Mouse (Mus musculus) midbrain, embryonic 14.5 days (tissue): ENCODE data around the gene Akap13. TPM values are rescaled to one million over a fixed set of nuclear protein-coding genes. Genes with fewer than 3 reads are reported as not detected.
A peak's percentile ranks its signal among the peaks of the same experiment; 100 is the strongest.

Experiments
- ATAC-seq: fragments of 200-750 bp; cut with Nextera tagmentation; 2 replicates; pipeline ENCODE4 v1.8.0; 2017; ENCODE audit warnings: moderate number of reproducible peaks, moderate library complexity; ENCODE audit not compliant: low FRiP score, low TSS enrichment
- DNase-seq: peaks from one replicate; pipeline ENCODE4 v3.0.0-alpha.2; 2015
- H3K27ac ChIP-seq: fragments of 300-500 bp; sonication (generic); replicated peaks from 2 replicates; pipeline ENCODE4 v1.5.1; 2014; ENCODE audit warnings: mild to moderate bottlenecking, low read depth, low read length, moderate library complexity
- H3K27me3 ChIP-seq: fragments of 300-500 bp; sonication (generic); 2 replicates; pipeline ENCODE4 v1.6.1; 2014; ENCODE audit warnings: low read length, control low read depth, mixed read lengths; ENCODE audit not compliant: control insufficient read depth, insufficient read depth
- H3K36me3 ChIP-seq: fragments of 300-500 bp; sonication (generic); 2 replicates; pipeline ENCODE4 v1.6.1; 2014; ENCODE audit warnings: low read length, control low read depth; ENCODE audit not compliant: control insufficient read depth, insufficient read depth
- H3K4me1 ChIP-seq: fragments of 300-500 bp; sonication (generic); 2 replicates; pipeline ENCODE4 v1.6.1; 2014; ENCODE audit warnings: mild to moderate bottlenecking, antibody characterized with exemption, low read length, control low read depth; ENCODE audit not compliant: control insufficient read depth, insufficient read depth
- H3K4me2 ChIP-seq: fragments of 300-500 bp; sonication (generic); 2 replicates; pipeline ENCODE4 v1.6.1; 2014; ENCODE audit warnings: mild to moderate bottlenecking, low read length, moderate library complexity
- H3K4me3 ChIP-seq: fragments of 300-500 bp; sonication (generic); replicated peaks from 2 replicates; pipeline ENCODE4 v1.5.1; 2014; ENCODE audit warnings: low read depth, low read length
- H3K9ac ChIP-seq: fragments of 300-500 bp; sonication (generic); replicated peaks from 2 replicates; pipeline ENCODE4 v1.6.1; 2014; ENCODE audit warnings: mild to moderate bottlenecking, low read length, moderate library complexity
- H3K9me3 ChIP-seq: fragments of 300-500 bp; sonication (generic); 2 replicates; pipeline ENCODE4 v1.6.1; 2016; ENCODE audit warnings: low read length, control low read depth, mixed read lengths; ENCODE audit not compliant: control insufficient read depth
- WGBS: fragments of 180-500 bp; shearing (Covaris S2); extraction: QIAGEN DNeasy Blood & Tissue Kit; methylation state at CpG from one replicate; pipeline ENCODE4 v1.1.7; 2014; 5-methylcytosine and 5-hydroxymethylcytosine counted together
- polyA plus RNA-seq: library from polyadenylated mRNA; unstranded; fragments of >200 nt; fragmentation: Nextera tagmentation; extraction: Ambion mirVana; gene quantifications from 2 replicates; pipeline ENCODE4 v1.2.1, GENCODE M21; 2014

The Akap13 gene
- polyA plus RNA-seq, 1 experiment from 2014 or later: 18.9 TPM

GRCm38 (mm10) chr7:75750581-75750980 lies 295.2 kb downstream of the Akap13 start:
- DNase-seq: no peak
- no peaks in the 10 kb centered on the region for H3K9me3 ChIP-seq
- H3K4me2 ChIP-seq: no peak overlapping the region
- H3K4me1 ChIP-seq: peaks cover 8% of the 10 kb centered on the region; the same call in 1 of the 2 replicates
- H3K9ac ChIP-seq: no peak overlapping the region
- no peak overlapping the region for H3K4me3 ChIP-seq
- WGBS: 88% methylated on average over 9 of the region's 9 CpGs
- H3K36me3 ChIP-seq: peaks cover 31% of the 10 kb centered on the region
- ATAC-seq: no peak
- H3K27ac ChIP-seq: no peak overlapping the region
- no peaks in the 10 kb centered on the region for H3K27me3 ChIP-seq

GRCm38 (mm10) chr7:75751161-75751803 lies 295.9 kb downstream of the Akap13 start:
- Histone ChIP-seq H3K4me1 (peaks cover 8% of the 10 kb centered on the region; the same call in 1 of the 2 replicates), H3K27me3 (no peaks in the 10 kb centered on the region), H3K9ac (no peak overlapping the region), H3K36me3 (peaks cover 31% of the 10 kb centered on the region), H3K9me3 (no peaks in the 10 kb centered on the region), H3K4me3 (no peak overlapping the region), H3K4me2 (no peak overlapping the region), H3K27ac (no peak overlapping the region)
- DNase-seq (no peak), ATAC-seq (no peak)
- 91% methylated on average over 14 of the region's 14 CpGs for WGBS

- DNase-seq (no peak), ATAC-seq (no peak)
- 64% methylated on average over 22 of the region's 22 CpGs for WGBS
- Histone ChIP-seq H3K9ac (no peak overlapping the region), H3K9me3 (no peaks in the 10 kb centered on the region), H3K4me2 (no peak overlapping the region), H3K27ac (no peak overlapping the region), H3K36me3 (peaks cover 29% of the 10 kb centered on the region), H3K27me3 (no peaks in the 10 kb centered on the region), H3K4me1 (peaks cover 8% of the 10 kb centered on the region; the same call in 1 of the 2 replicates), H3K4me3 (no peak overlapping the region)
Observed at GRCm38 (mm10) chr7:75752442-75753191, 297.3 kb downstream of the Akap13 start.

DNA sequence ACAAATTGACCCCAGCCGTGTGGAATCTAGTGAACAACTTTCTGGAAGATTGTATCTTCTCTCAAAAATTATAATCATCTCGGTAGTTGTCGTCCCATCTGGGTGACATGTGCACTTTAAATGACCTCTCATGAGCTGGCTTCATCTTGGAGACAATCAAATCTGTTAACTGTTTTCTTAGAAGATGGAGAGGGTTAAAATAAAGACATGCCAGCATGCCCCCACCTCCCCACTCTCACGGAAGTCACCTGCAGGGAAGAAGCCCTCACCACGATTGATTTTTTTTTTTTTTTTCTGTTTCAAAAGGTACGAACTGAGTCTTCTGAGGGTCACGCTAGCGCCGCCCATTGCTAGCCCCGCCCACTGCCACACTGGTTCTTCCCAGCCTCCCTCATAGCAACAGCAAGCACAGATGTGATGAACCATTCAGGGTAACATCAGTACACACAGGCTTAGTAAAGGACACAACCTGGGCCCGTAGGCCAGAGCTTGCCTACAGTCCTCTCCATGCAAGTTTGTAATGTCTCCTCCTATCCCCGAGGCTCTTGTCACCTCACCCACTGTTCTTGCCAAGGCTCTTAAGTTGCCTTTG lies 298.0 kb downstream of the Akap13 start:
- H3K4me2 ChIP-seq: no peak overlapping the region
- DNase-seq (no peak), ATAC-seq (no peak)
- no peak overlapping the region for H3K9ac ChIP-seq
- no peak overlapping the region for H3K27ac ChIP-seq
- peaks cover 8% of the 10 kb centered on the region; the same call in 1 of the 2 replicates for H3K4me1 ChIP-seq
- no peaks in the 10 kb centered on the region for H3K9me3 ChIP-seq
- no peaks in the 10 kb centered on the region for H3K27me3 ChIP-seq
- no peak overlapping the region for H3K4me3 ChIP-seq
- H3K36me3 ChIP-seq: peaks cover 23% of the 10 kb centered on the region
- 42% methylated on average over 12 of the region's 12 CpGs for WGBS

DNA sequence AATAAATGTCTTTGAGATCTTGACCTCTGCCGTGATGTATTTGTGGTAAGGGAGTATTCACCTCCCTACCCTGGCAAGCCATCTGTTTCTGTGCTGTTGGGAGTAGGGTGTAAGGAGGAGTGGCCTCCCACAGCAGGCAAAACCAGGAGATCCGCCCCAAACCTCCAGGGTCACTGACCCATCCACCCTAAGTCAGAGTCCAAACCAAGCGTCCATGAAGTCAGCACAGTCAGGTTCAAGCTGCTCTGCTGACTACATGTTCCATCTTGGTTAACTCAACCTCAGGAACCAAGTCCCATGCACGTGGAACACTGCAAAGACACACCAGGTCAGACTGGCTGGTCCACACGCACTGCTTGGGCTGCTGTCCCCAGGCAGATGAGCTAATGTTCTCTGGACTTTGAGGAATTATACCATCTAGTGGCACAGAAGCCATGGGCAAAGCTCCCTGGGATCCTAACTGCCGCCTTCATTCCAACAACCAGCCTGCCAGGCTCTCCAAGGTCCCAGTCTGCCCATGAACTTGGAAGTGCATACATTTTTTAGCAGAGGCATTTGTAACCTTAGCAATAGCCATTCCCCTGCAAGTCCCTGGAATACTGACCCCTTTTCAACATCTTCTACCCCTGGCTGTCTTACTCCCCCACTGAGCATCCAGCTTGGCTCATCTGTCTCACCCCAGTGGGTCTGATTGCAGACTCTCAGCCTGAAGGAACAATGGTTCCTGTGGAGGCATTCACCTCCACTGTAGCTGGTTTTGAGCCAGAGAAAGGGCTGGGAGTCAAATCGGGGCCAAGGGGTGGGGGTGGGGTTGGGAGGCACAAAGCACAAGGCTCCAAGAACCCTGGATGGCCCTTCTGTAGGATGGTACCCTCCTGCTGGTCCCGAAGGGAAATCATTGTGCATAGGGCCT lies 299.5 kb downstream of the Akap13 start:
- peak; percentile 19 for DNase-seq
- peak; percentile 26; the same call in 1 of the 2 replicates for ATAC-seq

DNA sequence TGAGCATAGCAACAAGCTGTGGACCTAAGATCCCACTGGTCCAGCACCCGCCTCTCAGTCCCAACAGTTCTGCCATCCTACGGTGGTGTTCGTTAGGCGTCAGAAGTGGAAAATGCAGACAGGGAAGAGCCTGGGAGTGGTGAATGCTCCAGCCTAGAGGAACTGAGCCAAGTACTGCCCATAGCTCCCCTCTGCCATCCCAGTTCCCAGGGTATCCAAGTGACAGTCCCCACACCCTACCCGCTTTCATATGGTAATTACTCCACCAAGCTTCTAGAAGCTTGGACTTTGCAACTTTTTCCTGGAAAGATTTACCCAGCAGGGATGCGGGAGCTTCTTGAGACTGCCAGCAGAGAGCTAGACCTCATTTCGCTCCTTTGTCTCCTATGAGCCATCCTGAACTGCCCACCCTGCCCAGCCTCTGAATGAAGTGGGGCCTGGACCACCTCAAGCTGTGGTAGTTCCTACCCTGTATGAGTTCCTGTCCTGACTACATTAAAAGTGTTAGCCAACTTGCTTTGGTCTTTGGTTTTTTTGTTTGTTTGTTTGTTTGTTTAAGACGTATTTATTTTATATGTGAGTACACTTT lies 300.6 kb downstream of the Akap13 start:
- no peak overlapping the region for H3K4me3 ChIP-seq
- peaks cover 8% of the 10 kb centered on the region; the same call in 1 of the 2 replicates for H3K4me1 ChIP-seq
- no peaks in the 10 kb centered on the region for H3K27me3 ChIP-seq
- no peak overlapping the region for H3K9ac ChIP-seq
- no peaks in the 10 kb centered on the region for H3K36me3 ChIP-seq
- ATAC-seq (peak; percentile 62; the same call in 1 of the 2 replicates), DNase-seq (peak; percentile 49)
- H3K4me2 ChIP-seq: no peak overlapping the region
- no peaks in the 10 kb centered on the region for H3K9me3 ChIP-seq
- peak overlapping the region; percentile 52; the same call in 1 of the 2 replicates for H3K27ac ChIP-seq
- WGBS: 32% methylated on average over 8 of the region's 8 CpGs

More for the DNA sequence above, 299.5 kb downstream of the Akap13 start:
- Histone ChIP-seq H3K27me3 (no peaks in the 10 kb centered on the region), H3K4me3 (no peak overlapping the region), H3K36me3 (peaks cover 9% of the 10 kb centered on the region), H3K4me1 (peaks cover 8% of the 10 kb centered on the region; the same call in 1 of the 2 replicates), H3K27ac (peak overlapping the region; percentile 52; the same call in 1 of the 2 replicates), H3K9ac (no peak overlapping the region), H3K4me2 (no peak overlapping the region), H3K9me3 (no peaks in the 10 kb centered on the region)
- WGBS: 21% methylated on average over 8 of the region's 8 CpGs

- no peak overlapping the region for H3K9ac ChIP-seq
- no peaks in the 10 kb centered on the region for H3K36me3 ChIP-seq
- no peak for DNase-seq
- H3K27ac ChIP-seq: no peak overlapping the region
- H3K9me3 ChIP-seq: no peaks in the 10 kb centered on the region
- H3K27me3 ChIP-seq: no peaks in the 10 kb centered on the region
- no peak for ATAC-seq
- H3K4me1 ChIP-seq: peaks cover 5% of the 10 kb centered on the region; the same call in 1 of the 2 replicates
- WGBS: 78% methylated on average over 7 of the region's 7 CpGs
- no peak overlapping the region for H3K4me2 ChIP-seq
- no peak overlapping the region for H3K4me3 ChIP-seq
Observed at GRCm38 (mm10) chr7:75759992-75760514, 304.7 kb downstream of the Akap13 start.
